Mouse (Mus musculus): Measurements from ENCODE around the gene Cuedc1.

DNA sequence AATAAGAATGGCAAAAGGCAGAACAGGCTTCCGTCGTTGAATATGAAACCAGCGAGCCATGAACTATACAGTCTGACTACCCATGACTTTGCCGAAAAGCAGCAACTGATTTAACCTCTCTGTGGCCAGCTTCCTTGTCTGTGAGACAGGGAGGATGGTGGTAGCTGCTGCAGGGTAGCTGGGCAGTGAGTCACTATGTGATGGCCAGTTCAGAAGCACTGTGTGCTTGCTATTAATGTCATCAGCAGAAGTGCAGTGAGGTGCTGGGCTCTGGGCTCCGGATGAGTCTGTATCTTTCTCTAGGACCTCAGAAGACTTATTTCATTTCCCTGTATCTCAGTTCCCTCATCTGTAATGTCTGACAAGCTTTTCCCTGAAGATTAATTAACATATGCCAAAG lies 7.6 kb upstream of the Cuedc1 start:
- TF ChIP-seq POLR2A (IDR thresholded peaks at IDR 0.05; ENCODE audit: control insufficient read depth, extremely low read depth, insufficient read depth, low read length, poor library complexity) (no peak), CTCF (IDR thresholded peaks at IDR 0.05; ENCODE audit: borderline replicate concordance, control insufficient read depth, extremely low read depth, insufficient read depth, low read length, poor library complexity) (no peak)

Measured in thymus, adult 2 months (tissue).